ENCODE assay signal across 10 mouse cellular contexts in the genomic region with DNA sequence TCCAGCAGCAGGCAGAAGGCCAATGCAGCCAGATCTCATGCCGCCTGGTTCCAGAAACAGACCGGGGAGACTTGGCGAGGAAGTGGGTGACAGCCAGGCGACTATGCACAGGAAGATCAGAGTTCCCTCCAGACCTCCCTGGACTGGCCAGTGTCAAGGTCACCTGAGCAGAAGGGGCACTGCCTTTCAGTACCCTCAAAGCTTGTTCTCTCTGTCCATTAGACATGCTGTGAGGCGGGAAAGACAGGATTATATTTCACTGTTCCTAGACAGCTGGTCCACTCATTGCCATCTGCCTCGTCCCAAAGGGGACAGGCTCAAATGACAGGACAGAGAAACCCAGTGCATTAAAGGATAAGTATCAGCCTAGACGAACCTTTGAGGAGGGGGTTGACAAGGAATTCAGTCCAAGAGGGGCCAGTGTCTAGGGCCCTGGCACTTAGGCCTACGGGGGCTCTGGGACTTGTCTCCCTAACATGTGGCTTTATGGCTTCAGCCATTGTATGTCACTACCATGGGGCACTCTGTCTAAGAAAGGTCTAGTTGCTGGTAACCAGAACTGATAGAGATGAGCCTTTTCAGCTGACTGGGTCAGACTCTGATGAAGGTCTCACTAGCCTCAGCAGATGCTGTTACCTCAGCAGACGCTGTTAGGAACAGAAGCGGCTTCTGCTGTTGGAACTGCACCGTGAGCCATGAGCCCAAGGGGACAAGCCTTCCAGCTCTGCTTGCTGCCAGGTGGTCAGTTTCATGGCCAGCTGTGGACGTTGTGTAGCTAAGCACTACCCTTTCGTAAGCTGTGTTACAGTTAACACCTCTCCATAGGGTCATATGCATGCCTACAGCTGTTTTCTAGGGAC. TPM values are rescaled to one million over a fixed set of nuclear protein-coding genes. Genes with fewer than 3 reads are reported as not detected.
DNase-seq lines count a peak whose midpoint lies in the region; ATAC-seq and TF ChIP-seq lines count a peak whose summit lies in the region.
"Had no signal": no experiment of that assay in that cellular context is flagged by ENCODE, and none has a peak within 500 bp of the region (broad histone marks: within the 10 kb centered on the region; RNA-seq: fewer than 3 reads in every experiment).

No protein-coding gene starts in this region.

- no peaks in the 10 kb centered on the region for H3K27me3 ChIP-seq in embryonic facial prominence, embryonic 10.5 days (replicated peaks; ENCODE audit: low read depth, poor library complexity, severe bottlenecking)
- H3K27me3 ChIP-seq in limb, embryonic 14.5 days (ENCODE audit: control insufficient read depth, insufficient read depth, low read length): no peaks in the 10 kb centered on the region
- no peaks in the 10 kb centered on the region for H3K27me3 ChIP-seq in forebrain, postnatal 0 days (ENCODE audit: insufficient read depth, low read length)
- H3K27me3 ChIP-seq: lung, embryonic 15.5 days had no signal

- no peak overlapping the region for H3K4me3 ChIP-seq in embryonic facial prominence, embryonic 10.5 days
- H3K4me3 ChIP-seq in limb, embryonic 14.5 days (replicated peaks; ENCODE audit: low read length): no peak overlapping the region
- no peak overlapping the region for H3K4me3 ChIP-seq in forebrain, postnatal 0 days (ENCODE audit: low read depth, low read length)
- H3K4me3 ChIP-seq: lung, embryonic 15.5 days had no signal

- no peak for TF ChIP-seq CTCF in forebrain, postnatal 0 days (IDR thresholded peaks at IDR 0.05; ENCODE audit: low read depth)

- no peak overlapping the region for H3K9ac ChIP-seq in limb, embryonic 14.5 days (ENCODE audit: low read depth, low read length, severe bottlenecking)
- H3K9ac ChIP-seq in forebrain, postnatal 0 days: no peak overlapping the region
- H3K9ac ChIP-seq: lung, embryonic 15.5 days had no signal

- H3K36me3 ChIP-seq in embryonic facial prominence, embryonic 10.5 days (replicated peaks): no peaks in the 10 kb centered on the region
- H3K36me3 ChIP-seq in limb, embryonic 14.5 days (ENCODE audit: control insufficient read depth, insufficient read depth, low read length): no peaks in the 10 kb centered on the region
- H3K36me3 ChIP-seq in forebrain, postnatal 0 days (ENCODE audit: insufficient read depth): no peaks in the 10 kb centered on the region
- H3K36me3 ChIP-seq: lung, embryonic 15.5 days had no signal

- 0 out of 2 replicates have a peak overlapping the region, but pooled peaks have one; percentile 10 for H3K27ac ChIP-seq in embryonic facial prominence, embryonic 10.5 days (replicated peaks)
- H3K27ac ChIP-seq in limb, embryonic 14.5 days (replicated peaks; ENCODE audit: low read depth, low read length): no peak overlapping the region
- H3K27ac ChIP-seq in forebrain, postnatal 0 days (ENCODE audit: low read depth, low read length): no peak overlapping the region
- H3K27ac ChIP-seq: lung, embryonic 15.5 days had no signal

- peaks cover 18% of the 10 kb centered on the region for H3K4me1 ChIP-seq in embryonic facial prominence, embryonic 10.5 days
- H3K4me1 ChIP-seq in limb, embryonic 14.5 days (ENCODE audit: control insufficient read depth, insufficient read depth, low read length): no peaks in the 10 kb centered on the region
- no peaks in the 10 kb centered on the region for H3K4me1 ChIP-seq in forebrain, postnatal 0 days (ENCODE audit: insufficient read depth)
- H3K4me1 ChIP-seq: lung, embryonic 15.5 days had no signal

- peak; percentile 66 for ATAC-seq in limb, embryonic 14.5 days (ENCODE audit: low FRiP score, low read depth)
- ATAC-seq in granulocyte monocyte progenitor cell, adult 5-6 weeks (replicated peaks; ENCODE audit: poor library complexity, severe bottlenecking): no peak
- ATAC-seq in forebrain, postnatal 0 days: no peak
- ATAC-seq: forebrain, embryonic 16.5 days had no signal

- TF ChIP-seq POLR2A in limb, embryonic 14.5 days (IDR thresholded peaks at IDR 0.05; ENCODE audit: borderline replicate concordance, extremely low read depth, insufficient read depth, insufficient read length): no peak

- DNase-seq in heart, postnatal 10 days: peak; percentile 20 to 38
- no peak for DNase-seq in heart, postnatal 25 days (ENCODE audit: low spot score)
- peak; percentile 47 to 50 for DNase-seq in cerebellum, adult 18-20 months
- DNase-seq in embryonic facial prominence, embryonic 10.5 days (ENCODE audit: low spot score): peak; percentile 18
- DNase-seq in limb, embryonic 14.5 days (ENCODE audit: low spot score): no peak
- no peak for DNase-seq in T-cell, adult 2 months (ENCODE audit: low spot score)
- no peak for DNase-seq in forebrain, postnatal 0 days

- 72% methylated on average over 13 of the region's 13 CpGs for WGBS in embryonic facial prominence, embryonic 10.5 days
- WGBS in limb, embryonic 14.5 days: 53% methylated on average over 13 of the region's 13 CpGs
- WGBS in forebrain, postnatal 0 days: 69% methylated on average over 13 of the region's 13 CpGs

- no peak overlapping the region for H3K4me2 ChIP-seq in limb, embryonic 14.5 days (replicated peaks; ENCODE audit: low read depth, low read length, severe bottlenecking)
- H3K4me2 ChIP-seq in forebrain, postnatal 0 days (ENCODE audit: low read depth): no peak overlapping the region
- H3K4me2 ChIP-seq: lung, embryonic 15.5 days had no signal

- no peaks in the 10 kb centered on the region for H3K9me3 ChIP-seq in embryonic facial prominence, embryonic 10.5 days
- H3K9me3 ChIP-seq in limb, embryonic 14.5 days (ENCODE audit: control insufficient read depth, low read length): no peaks in the 10 kb centered on the region
- H3K9me3 ChIP-seq in forebrain, postnatal 0 days (ENCODE audit: low read length): no peaks in the 10 kb centered on the region
- H3K9me3 ChIP-seq: lung, embryonic 15.5 days had no signal

- intact Hi-C loops in heart, postnatal 10 days (cut with DNase I): no loop called here
- intact Hi-C loops in heart, postnatal 25 days (cut with DNase I): no loop called here

RNA-seq across cellular contexts. Expression of a gene that starts 40.9 kb away (rescaled TPM):
- total RNA-seq in heart, postnatal 10 days (2021): 10 to 100 TPM; 30.2 to 31.0 TPM
- 10 to 100 TPM; 25.0 to 30.7 TPM for total RNA-seq in heart, postnatal 25 days (2021)
- polyA plus RNA-seq in embryonic facial prominence, embryonic 10.5 days (2016; fragmentation: Nextera tagmentation; extraction: Ambion mirVana): 20.3 and 21.1 TPM in 2 replicates
- 1.1 and 1.5 TPM in 2 replicates for polyA plus RNA-seq in limb, embryonic 14.5 days (2012; rRNA removed)
- polyA plus RNA-seq in limb, embryonic 14.5 days (2014; fragmentation: Nextera tagmentation; extraction: Ambion mirVana): 3.4 and 4.6 TPM in 2 replicates
- 1.1 and 1.5 TPM in 2 replicates for total RNA-seq in granulocyte monocyte progenitor cell, adult 5-6 weeks (2014; fragmentation: Nextera tagmentation)
- 0.73 and 0.93 TPM in 2 replicates for total RNA-seq in granulocyte monocyte progenitor cell, adult 5-6 weeks (2017)
- 1.7 and 1.9 TPM in 2 replicates for total RNA-seq in forebrain, postnatal 0 days (2014; rRNA removed)
- polyA plus RNA-seq in forebrain, postnatal 0 days (2015; fragmentation: Nextera tagmentation; extraction: Ambion mirVana): 1.7 and 2.1 TPM in 2 replicates

Comparison
In these comparisons a context has a peak if more than half of its experiments do, and no peak if none do; other contexts are left out.
1. DNase-seq: peak in heart, postnatal 10 days (2 of 2), cerebellum, adult 18-20 months (2 of 2) and embryonic facial prominence, embryonic 10.5 days (single experiment); none in heart, postnatal 25 days (single experiment), limb, embryonic 14.5 days (single experiment), T-cell, adult 2 months (single experiment) and forebrain, postnatal 0 days (single experiment).